Mouse (Mus musculus) hindbrain, embryonic 16.5 days (tissue): ENCODE measurements at regions not wholly inside any gene's neighbourhood (a gene's known extent, or its start where the extent isn't known, plus 50 kb on each side); places are given as distances from the start of the nearest gene placed in this dataset.

Source experiments
- ATAC-seq: fragments of 200-750 bp; cut with Nextera tagmentation; 2 replicates; pipeline ENCODE4 v1.8.0; 2017; ENCODE audit warnings: moderate TSS enrichment, moderate library complexity
- H3K27ac ChIP-seq: fragments of 300-500 bp; sonication (generic); 2 replicates; pipeline ENCODE4 v1.5.1; 2014; ENCODE audit warnings: low read depth, mild to moderate bottlenecking, control low read depth, low read length, moderate library complexity
- H3K27me3 ChIP-seq: fragments of 300-500 bp; sonication (generic); replicated peaks from 2 replicates; pipeline ENCODE4 v1.6.1; 2014; ENCODE audit warnings: low read length; ENCODE audit not compliant: control insufficient read depth, insufficient read depth
- H3K36me3 ChIP-seq: fragments of 300-500 bp; sonication (generic); 2 replicates; pipeline ENCODE4 v1.6.1; 2014; ENCODE audit warnings: mild to moderate bottlenecking, low read length, moderate library complexity, mixed read lengths; ENCODE audit not compliant: control insufficient read depth, insufficient read depth
- H3K4me1 ChIP-seq: fragments of 300-500 bp; sonication (generic); 2 replicates; pipeline ENCODE4 v1.6.1; 2014; ENCODE audit warnings: low read depth, low read length; ENCODE audit not compliant: control insufficient read depth, insufficient read depth
- H3K4me2 ChIP-seq: fragments of 300-500 bp; sonication (generic); 2 replicates; pipeline ENCODE4 v1.6.1; 2014; ENCODE audit warnings: mild to moderate bottlenecking, low read length, control low read depth, moderate library complexity
- H3K4me3 ChIP-seq: fragments of 300-500 bp; sonication (generic); 2 replicates; pipeline ENCODE4 v1.5.1; 2014; ENCODE audit warnings: mild to moderate bottlenecking, low read length, control low read depth, moderate library complexity
- H3K9ac ChIP-seq: fragments of 300-500 bp; sonication (generic); 2 replicates; pipeline ENCODE4 v1.6.1; 2014; ENCODE audit warnings: low read depth, mild to moderate bottlenecking, control low read depth, low read length, moderate library complexity
- H3K9me3 ChIP-seq: fragments of 300-500 bp; sonication (generic); 2 replicates; pipeline ENCODE4 v1.6.1; 2014; ENCODE audit warnings: mild to moderate bottlenecking, low read length, moderate library complexity; ENCODE audit not compliant: control insufficient read depth
- WGBS: fragments of 180-500 bp; shearing (Covaris S2); extraction: QIAGEN DNeasy Blood & Tissue Kit; methylation state at CpG from one replicate; pipeline ENCODE4 v1.1.7; 2014; 5-methylcytosine and 5-hydroxymethylcytosine counted together

DNA sequence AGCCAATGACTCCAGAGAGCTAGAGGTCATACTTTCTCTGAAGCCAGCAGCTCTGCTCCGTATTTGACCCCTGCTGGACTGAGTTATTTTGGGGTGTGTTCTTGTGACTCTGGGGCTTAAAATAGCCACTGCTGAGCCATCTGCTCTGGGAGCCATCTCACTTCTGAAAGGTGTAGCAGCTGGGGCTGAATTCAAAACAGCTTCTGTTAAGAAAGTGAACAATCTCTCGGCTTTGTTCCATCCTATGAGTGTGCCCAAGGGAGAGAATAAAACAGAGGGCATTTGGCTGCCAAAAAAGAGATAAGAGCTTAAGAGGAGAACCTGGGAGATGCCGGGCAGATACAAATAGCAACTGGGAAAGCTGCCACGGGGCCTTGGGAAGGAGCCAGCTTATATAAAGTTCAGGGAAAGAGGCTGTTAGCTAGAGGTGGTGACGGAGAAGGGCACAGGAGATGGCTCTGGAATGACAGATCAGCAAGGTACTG, 611.7 kb upstream of the Castor2 start:
- WGBS = 22% methylated on average over 5 of the region's 5 CpGs
- Histone ChIP-seq H3K9ac (no peak overlapping the region), H3K4me1 (peaks cover 8% of the 10 kb centered on the region; the same call in 1 of the 2 replicates), H3K4me2 (no peak overlapping the region), H3K4me3 (no peak overlapping the region), H3K27me3 (no peaks in the 10 kb centered on the region; the same call in 1 of the 2 replicates), H3K27ac (no peak overlapping the region), H3K36me3 (no peaks in the 10 kb centered on the region), H3K9me3 (no peaks in the 10 kb centered on the region)
- ATAC-seq = no peak

DNA sequence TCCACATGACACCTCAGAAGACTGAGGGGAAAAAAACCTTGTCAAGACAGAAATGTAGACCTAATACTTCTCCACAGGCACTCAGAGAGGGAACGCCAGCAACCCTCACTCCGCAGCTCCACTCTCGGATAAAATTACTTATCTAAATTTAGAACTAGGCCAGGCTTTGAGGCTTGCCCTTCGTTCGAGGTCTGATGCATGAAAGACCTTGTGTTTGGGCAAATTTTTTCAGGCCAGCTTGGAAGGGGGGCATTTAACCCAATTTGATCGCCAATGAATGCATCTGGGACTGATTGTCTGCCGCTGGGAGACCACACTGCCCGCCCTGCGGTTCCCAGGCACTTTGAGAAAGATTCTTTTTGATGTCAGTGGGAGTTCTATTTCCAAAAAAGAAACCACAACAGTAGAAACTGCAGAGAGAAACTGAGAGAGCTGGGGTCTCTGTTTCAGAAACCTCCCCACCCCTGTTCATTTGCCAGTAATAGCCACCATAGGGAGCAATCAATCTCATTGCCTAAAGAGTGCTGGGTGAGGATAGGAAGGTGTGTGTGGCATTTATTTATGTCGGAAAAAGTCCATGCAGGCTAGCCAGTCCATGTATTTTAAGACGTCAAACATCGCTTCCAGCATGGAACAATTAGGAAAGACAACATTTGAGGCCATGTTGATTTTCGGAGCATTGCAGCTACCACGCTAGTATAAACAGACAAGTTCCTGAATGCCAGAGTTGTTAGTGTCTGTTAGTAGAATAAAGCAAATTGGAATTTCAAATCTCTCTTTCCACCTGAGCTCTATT, 617.0 kb upstream of the Castor2 start:
- no peaks in the 10 kb centered on the region for H3K4me1 ChIP-seq
- no peak overlapping the region for H3K9ac ChIP-seq
- H3K9me3 ChIP-seq = no peaks in the 10 kb centered on the region
- no peak overlapping the region for H3K4me3 ChIP-seq
- no peaks in the 10 kb centered on the region; the same call in 1 of the 2 replicates for H3K27me3 ChIP-seq
- no peak overlapping the region for H3K4me2 ChIP-seq
- H3K27ac ChIP-seq = no peak overlapping the region
- WGBS = 38% methylated on average over 14 of the region's 14 CpGs
- no peaks in the 10 kb centered on the region for H3K36me3 ChIP-seq
- ATAC-seq = no peak

DNA sequence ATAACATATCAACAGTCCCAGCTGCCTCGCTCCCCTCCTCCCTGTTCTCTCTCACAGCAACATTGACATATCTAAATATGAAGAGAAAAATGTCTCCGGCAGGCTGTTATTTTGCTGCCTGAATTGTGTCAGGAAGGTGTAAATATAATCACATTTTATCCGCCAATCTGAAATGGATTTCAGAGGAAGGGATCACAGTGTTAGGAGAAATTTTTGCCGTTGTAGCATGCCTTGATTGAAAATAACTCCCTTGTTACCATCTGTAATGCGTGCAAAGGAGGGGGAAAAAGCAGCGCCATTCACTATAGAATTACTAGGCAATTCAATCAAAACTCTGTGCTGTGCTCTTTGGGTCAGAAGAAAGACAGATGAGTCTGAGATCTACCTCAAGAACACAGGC, 620.3 kb upstream of the Castor2 start:
- H3K4me2 ChIP-seq = no peak overlapping the region
- H3K4me3 ChIP-seq = no peak overlapping the region
- H3K9me3 ChIP-seq = no peaks in the 10 kb centered on the region
- H3K27ac ChIP-seq = no peak overlapping the region
- no peaks in the 10 kb centered on the region for H3K27me3 ChIP-seq
- 80% methylated on average over 6 of the region's 6 CpGs for WGBS
- ATAC-seq = no peak
- no peak overlapping the region for H3K9ac ChIP-seq
- H3K4me1 ChIP-seq = no peaks in the 10 kb centered on the region
- no peaks in the 10 kb centered on the region for H3K36me3 ChIP-seq

DNA sequence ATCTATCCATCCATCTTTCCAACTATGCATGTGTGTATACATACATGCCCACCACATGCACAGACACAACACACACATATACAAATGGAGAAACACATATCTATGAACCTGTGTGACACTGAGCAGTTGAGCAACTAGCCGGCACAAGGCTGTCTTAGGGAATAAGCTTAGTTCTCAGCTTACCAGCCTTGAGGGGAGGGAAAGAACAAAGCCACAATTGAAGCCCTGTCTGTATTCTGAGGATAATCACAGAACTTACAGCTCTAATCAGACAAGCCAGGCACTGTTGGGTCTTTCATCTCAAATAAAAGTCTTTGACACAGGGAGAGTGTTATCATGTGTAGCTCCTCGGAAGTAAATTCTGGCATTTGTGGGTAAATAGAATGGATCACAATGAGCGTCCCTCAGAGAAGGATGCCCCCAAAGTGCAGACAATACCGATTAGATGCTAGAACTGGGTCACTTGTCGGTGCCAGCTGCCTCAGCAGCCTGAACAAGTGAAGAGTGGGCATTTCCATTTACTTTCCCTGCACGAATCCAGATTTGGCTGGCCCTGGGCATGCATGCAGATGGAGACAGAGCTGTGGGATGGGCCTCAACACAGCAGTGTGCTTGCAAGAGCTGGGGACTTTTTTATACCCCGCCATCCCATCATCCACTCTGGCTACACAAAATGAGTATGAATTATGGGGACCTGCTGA, 646.0 kb upstream of the Castor2 start:
- H3K9me3 ChIP-seq = no peaks in the 10 kb centered on the region
- peak overlapping the region; percentile 33; the same call in 1 of the 2 replicates for H3K27ac ChIP-seq
- H3K4me1 ChIP-seq = no peaks in the 10 kb centered on the region
- H3K4me2 ChIP-seq = peak overlapping the region; percentile 13; the same call in 1 of the 2 replicates
- no peaks in the 10 kb centered on the region for H3K36me3 ChIP-seq
- H3K4me3 ChIP-seq = no peak overlapping the region
- 32% methylated on average over 7 of the region's 7 CpGs for WGBS
- H3K9ac ChIP-seq = no peak overlapping the region
- ATAC-seq = peak; percentile 97
- H3K27me3 ChIP-seq = no peaks in the 10 kb centered on the region

DNA sequence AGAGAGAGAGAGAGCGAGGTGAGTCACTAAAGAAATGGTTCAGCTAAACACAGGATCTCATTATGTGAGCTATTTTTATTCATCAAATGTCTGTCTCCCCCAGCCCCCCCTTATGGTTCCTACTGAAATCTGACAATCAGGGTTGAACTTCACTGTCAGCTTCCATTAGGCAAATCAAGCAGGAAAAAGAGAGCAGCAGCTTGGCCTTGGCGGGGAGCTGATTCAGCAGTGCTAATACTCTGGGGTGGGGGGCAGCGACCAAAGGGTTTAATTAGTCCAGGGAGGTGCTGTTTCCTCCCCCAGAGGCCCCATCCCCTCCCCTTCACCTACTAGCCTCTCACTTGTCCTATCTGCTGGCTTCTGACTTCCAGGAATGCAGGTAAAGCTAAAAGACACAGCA, 649.6 kb upstream of the Castor2 start:
- ATAC-seq = no peak
- H3K27ac ChIP-seq = no peak overlapping the region
- WGBS = 58% methylated on average over 3 of the region's 3 CpGs

DNA sequence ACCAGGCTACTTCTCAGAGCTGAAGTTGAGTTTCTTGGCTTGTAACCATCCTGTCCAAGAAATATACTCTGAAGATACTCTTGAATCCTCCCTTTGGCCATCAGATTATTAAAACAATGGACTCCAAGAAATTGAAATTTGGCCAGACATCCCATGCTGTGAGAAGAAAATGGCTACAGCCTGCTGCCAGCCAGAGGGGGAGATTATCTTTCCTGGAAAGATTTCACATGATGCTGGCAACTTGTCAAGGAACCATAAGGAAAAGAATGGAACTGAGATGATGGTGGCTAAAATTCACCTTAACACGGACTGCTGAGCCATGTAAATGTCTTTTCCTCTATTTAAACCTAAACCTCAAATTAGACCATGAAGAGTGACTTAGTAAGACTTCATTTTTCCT, 698.7 kb upstream of the Castor2 start:
- no peaks in the 10 kb centered on the region for H3K27me3 ChIP-seq
- 48% methylated on average over 1 of the region's 1 CpGs for WGBS
- H3K4me3 ChIP-seq = no peak overlapping the region
- no peak for ATAC-seq
- H3K36me3 ChIP-seq = no peaks in the 10 kb centered on the region
- no peak overlapping the region for H3K4me2 ChIP-seq
- no peaks in the 10 kb centered on the region for H3K9me3 ChIP-seq
- no peak overlapping the region for H3K27ac ChIP-seq
- no peak overlapping the region for H3K9ac ChIP-seq
- H3K4me1 ChIP-seq = no peaks in the 10 kb centered on the region

More for the DNA sequence above, 649.6 kb upstream of the Castor2 start:
- H3K27me3 ChIP-seq = no peaks in the 10 kb centered on the region
- H3K4me2 ChIP-seq = no peak overlapping the region
- H3K9ac ChIP-seq = no peak overlapping the region
- no peaks in the 10 kb centered on the region for H3K4me1 ChIP-seq
- H3K9me3 ChIP-seq = no peaks in the 10 kb centered on the region
- H3K4me3 ChIP-seq = no peak overlapping the region
- H3K36me3 ChIP-seq = no peaks in the 10 kb centered on the region

DNA sequence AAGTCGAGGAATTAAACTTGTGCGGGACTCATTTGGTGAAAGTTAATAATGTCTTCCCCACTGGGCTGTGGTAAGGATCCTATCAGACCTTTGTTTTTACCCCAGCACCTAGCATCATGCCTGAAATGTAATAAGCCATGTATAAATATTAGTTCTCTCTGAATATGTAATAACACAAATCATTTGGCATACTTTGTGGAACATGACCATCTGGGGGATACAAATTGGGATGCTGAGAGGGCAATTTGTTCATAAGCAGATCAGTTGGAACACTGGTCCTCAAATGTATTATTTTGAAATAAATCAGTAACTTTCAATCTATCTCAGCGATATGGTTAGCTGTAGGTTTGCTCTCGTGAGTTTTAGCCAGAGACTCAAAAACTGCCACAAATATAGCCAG, 709.6 kb upstream of the Castor2 start:
- 69% methylated on average over 4 of the region's 4 CpGs for WGBS
- Histone ChIP-seq H3K36me3 (no peaks in the 10 kb centered on the region), H3K27me3 (no peaks in the 10 kb centered on the region), H3K4me3 (no peak overlapping the region), H3K4me1 (peaks cover 4% of the 10 kb centered on the region), H3K4me2 (no peak overlapping the region), H3K27ac (no peak overlapping the region), H3K9ac (no peak overlapping the region), H3K9me3 (0 out of 2 replicates have a peak, but pooled peaks cover 2% of the 10 kb centered on the region)
- ATAC-seq = no peak

DNA sequence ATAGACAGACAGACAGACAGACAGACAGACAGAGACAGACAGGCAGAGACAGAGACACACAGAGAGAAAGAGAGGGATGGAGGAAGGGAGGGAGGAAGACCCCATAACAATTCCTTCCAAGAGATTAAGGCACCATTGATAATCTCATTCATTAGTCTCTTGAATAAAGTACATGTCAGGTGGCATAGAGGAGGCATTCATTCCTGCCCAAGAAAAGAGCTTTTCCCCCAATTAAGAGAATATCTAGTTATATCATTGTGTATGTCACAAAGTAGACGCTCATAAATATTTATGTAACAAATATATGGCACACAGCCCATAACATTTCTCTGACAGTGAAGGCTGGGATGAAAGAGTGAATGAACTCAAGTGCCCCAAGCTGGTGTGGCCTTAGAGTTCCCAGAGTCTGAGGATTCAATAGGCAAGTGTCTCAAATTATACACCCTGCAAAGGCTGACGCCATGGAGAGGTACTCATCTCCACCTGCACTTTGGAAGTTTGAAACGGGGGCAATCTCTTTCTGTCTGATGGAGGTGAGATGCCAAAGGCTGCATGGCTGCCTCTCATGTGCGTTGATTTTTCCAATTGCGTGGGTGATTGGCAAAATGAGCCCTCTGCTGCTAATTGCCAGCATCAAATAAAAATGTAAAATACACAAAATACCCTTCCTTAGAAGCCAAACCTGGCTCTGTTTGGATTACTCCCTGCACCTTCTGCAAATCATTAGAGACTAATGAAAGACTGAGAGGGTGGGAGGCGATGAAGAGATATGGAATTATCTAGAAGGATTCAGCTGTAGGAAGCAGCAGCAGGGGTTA, 710.3 kb upstream of the Castor2 start:
- WGBS = 50% methylated on average over 6 of the region's 6 CpGs
- peaks cover 4% of the 10 kb centered on the region for H3K4me1 ChIP-seq
- H3K9ac ChIP-seq = no peak overlapping the region
- H3K4me2 ChIP-seq = no peak overlapping the region
- H3K27me3 ChIP-seq = no peaks in the 10 kb centered on the region
- no peak for ATAC-seq
- H3K4me3 ChIP-seq = no peak overlapping the region
- H3K9me3 ChIP-seq = 0 out of 2 replicates have a peak, but pooled peaks cover 2% of the 10 kb centered on the region
- H3K36me3 ChIP-seq = no peaks in the 10 kb centered on the region
- no peak overlapping the region for H3K27ac ChIP-seq
